Mouse (Mus musculus) bone marrow macrophage, adult 2 months (primary cell): Measurements from ENCODE around the gene Shisa8. TPM values are rescaled to one million over a fixed set of nuclear protein-coding genes. Genes with fewer than 3 reads are reported as not detected.
"Not testable (repeated sequence)": the region's sequence is repeated elsewhere in the genome, so short reads cannot be mapped to it uniquely, and the experiment has no call there.

Experiments
- H3K27ac ChIP-seq: 2 replicates; pipeline ENCODE4 v1.5.1; 2012; ENCODE audit warnings: low read depth, low read length; ENCODE audit not compliant: insufficient read depth
- H3K4me1 ChIP-seq: 2 replicates; pipeline ENCODE4 v1.6.1; 2012; ENCODE audit warnings: low read length; ENCODE audit not compliant: control insufficient read depth, insufficient read depth
- H3K4me3 ChIP-seq: 2 replicates; pipeline ENCODE4 v1.5.1; 2012; ENCODE audit warnings: mild to moderate bottlenecking, low read length, moderate library complexity; ENCODE audit not compliant: insufficient read depth
- CTCF ChIP-seq: IDR thresholded peaks from 2 replicates; pipeline ENCODE4 v1.5.1; 2012; ENCODE audit warnings: low read depth, mild to moderate bottlenecking, low read length, moderate library complexity
- POLR2A ChIP-seq: IDR thresholded peaks from 2 replicates; pipeline ENCODE4 v1.6.1; 2012; ENCODE audit warnings: mild to moderate bottlenecking, low read depth, low read length, borderline replicate concordance
- polyA plus RNA-seq: library from polyadenylated mRNA; stranded (reverse); fragments of >200 nt; gene quantifications from 2 replicates; pipeline ENCODE4 v1.2.4, GENCODE M21; 2012; ENCODE audit not compliant: missing spikeins, insufficient read depth, insufficient read length

Gene Shisa8
- not detected in 2 replicates for polyA plus RNA-seq

DNA sequence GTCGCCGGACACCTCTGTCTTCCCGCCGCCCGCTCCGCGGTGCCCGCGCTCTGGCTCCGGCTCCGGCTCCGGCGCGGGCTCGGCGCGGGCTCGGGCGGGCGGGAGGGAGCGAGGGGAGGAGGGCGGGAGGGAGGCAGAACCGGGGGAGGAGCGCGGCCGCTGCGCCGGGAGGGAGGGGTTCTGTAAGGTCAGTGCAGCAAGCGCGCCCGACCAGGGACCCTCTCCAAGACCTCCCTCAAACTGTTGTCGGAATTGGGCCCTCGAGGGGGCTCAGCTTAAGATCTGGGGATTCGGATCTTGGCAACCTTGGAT is at the start of gene Shisa8:
Shisa8 (minus strand) TSS at position 64 of the 312 bp plus-strand sequence.
- H3K4me3 ChIP-seq, result peak within 1 kb of the TSS; percentile 26
- H3K27ac ChIP-seq, result no peak within 1 kb of the TSS

DNA sequence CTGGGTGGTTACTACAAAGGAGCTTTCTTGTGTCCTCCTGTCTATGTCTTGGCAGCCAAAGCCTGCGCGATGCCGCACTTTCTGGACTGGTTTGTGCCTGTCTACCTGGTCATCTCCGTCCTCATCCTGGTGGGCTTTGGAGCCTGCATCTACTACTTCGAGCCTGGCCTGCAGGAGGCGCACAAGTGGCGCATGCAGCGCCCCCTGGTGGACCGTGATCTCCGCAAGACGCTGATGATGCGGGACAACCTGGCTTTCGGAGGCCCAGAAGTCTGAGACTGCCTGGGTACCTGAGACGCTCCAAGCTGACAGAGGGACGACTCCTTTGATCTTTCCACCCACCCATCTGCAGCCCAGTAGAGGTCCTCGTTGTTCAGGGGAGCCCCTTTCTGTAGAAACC is 46.9 kb upstream of the Shisa8 start:
- TF ChIP-seq POLR2A (no peak), CTCF (peak; percentile 99)

More for the DNA sequence above, at the start of gene Shisa8:
- TF ChIP-seq CTCF (no peak), POLR2A (no peak)
- H3K4me1 ChIP-seq, result no peaks in the 10 kb centered on the region

DNA sequence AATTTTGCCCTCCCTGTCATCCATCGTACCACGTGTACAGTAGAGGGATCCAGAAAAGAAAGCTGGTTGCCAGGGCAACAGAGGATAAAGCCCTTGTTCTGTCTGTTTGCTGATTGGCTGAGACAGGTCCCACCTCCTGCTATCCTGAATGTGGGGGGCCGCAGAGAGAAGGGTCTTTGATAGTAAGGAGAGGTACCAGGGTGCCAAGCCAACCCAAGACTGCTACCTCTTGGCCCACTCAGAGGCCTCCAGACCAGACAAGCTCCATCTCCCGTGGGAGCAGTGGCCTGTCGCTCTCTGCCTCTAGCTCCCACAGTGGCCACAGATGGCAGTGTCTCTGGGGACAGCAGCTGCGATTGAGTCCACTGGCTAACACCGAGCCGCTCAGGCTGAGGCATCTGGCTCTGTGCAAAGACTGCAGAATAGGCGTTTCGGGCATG is 43.3 kb upstream of the Shisa8 start:
- no peak overlapping the region for H3K4me3 ChIP-seq
- H3K27ac ChIP-seq, result no peak overlapping the region
- TF ChIP-seq POLR2A, result no peak
- TF ChIP-seq CTCF, result no peak
- no peaks in the 10 kb centered on the region for H3K4me1 ChIP-seq

More for the DNA sequence above, 46.9 kb upstream of the Shisa8 start:
- no peak overlapping the region for H3K4me3 ChIP-seq
- H3K4me1 ChIP-seq, result no peaks in the 10 kb centered on the region
- H3K27ac ChIP-seq, result no peak overlapping the region

DNA sequence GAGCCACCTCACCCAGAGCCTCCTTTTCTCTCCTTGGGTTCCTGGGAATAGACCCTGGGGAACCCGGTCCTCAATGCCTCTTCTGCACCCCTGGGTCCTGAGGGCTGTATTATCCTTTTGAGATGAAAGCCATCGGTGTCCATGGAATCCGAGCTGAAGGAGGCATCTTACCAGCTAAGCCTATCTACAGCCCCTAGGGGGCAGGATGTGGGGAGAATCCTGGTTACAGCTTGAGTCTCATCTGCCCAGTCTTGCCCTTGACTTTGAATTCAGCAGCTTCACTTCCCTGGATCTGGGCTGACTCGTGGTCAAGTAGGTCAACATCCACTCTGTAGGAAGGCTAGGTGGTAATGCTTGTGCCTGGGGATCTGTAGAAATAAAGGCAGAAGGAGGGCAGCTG is 42.6 kb upstream of the Shisa8 start:
- H3K4me1 ChIP-seq, result no peaks in the 10 kb centered on the region
- no peak overlapping the region for H3K4me3 ChIP-seq
- no peak for TF ChIP-seq POLR2A
- no peak for TF ChIP-seq CTCF
- H3K27ac ChIP-seq, result no peak overlapping the region

DNA sequence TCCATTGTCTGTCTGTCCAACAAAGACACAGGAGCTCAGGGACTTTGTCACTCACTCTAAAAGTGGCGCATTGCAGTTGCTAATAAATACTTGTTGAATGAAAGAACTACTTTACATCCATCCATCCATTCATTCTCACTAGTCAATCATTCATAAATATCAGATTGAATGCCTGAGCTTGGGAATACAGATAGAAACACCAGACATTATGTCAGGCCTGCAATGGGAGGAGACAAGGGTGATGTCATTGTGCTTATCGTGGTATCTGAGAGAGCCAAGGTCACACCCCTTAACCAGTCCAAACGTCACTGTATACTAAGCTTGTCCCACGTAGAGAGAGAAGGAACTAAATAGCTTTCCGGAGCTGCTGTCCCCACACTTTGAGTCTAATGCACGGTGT is 39.5 kb upstream of the Shisa8 start, which contains the start of gene 1500009C09Rik:
1500009C09Rik (plus strand) TSS at position 301 of the 400 bp plus-strand sequence.
- no peak within 1 kb of the TSS for H3K4me3 ChIP-seq
- H3K4me1 ChIP-seq, result peaks cover 3% of the 10 kb centered on the region; the same call in 1 of the 2 replicates
- no peak for TF ChIP-seq CTCF
- no peak for TF ChIP-seq POLR2A
- no peak within 1 kb of the TSS for H3K27ac ChIP-seq

DNA sequence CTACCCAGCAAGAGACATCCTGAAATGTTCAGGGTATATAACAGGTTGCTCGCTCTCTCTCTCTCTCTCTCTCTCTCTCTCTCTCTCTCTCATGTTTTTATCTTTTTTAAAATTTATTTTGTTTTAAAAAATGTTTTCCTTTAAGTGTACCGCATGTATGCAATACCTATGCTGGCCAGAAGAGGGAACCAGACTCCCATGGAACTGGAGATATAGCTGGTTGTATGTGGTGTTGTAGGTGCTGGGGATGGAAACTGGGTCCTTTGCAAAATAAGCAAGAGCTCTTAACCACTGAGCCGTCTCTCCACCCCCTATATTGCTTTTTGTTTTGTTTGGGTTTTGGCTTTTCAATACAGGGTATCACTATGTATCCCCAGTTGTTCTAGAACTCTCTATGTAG is 39.0 kb upstream of the Shisa8 start:
- Histone ChIP-seq H3K4me3 (no peak overlapping the region), H3K4me1 (peaks cover 6% of the 10 kb centered on the region; the same call in 1 of the 2 replicates), H3K27ac (no peak overlapping the region)
- TF ChIP-seq POLR2A, result no peak
- no peak for TF ChIP-seq CTCF

DNA sequence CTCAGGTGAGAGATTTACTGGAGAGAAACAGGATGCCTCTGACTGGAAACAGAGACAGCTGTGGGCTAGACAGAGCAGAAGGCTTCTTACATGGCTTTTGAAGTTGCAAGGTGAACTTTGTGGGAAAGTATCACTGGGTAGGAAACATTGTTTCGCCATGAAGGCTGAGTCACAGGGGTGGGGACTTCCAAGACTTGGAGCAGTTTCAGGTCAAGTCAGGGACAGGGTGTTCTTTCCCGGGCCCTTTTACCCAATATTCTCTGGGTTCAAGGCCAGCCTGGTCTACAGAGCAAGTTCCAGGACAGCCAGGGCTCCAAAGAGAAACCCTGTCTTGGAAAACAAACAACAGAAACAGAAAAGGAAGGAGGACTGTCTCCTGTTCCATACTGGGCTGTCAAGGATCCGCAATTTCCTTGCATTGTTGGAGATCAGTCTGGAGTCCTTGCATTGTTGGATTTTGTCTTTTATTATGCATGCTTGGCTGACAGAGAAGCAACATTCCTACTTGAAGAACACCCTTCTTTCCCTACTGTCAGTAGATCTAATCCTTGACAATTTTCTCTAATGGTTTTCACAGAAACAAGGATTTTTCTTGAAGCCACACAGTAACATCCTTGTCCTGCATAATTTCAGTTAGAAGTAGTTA is 34.6 kb upstream of the Shisa8 start:
- no peak overlapping the region for H3K4me3 ChIP-seq
- TF ChIP-seq CTCF, result no peak
- TF ChIP-seq POLR2A, result no peak
- H3K4me1 ChIP-seq, result peaks cover 6% of the 10 kb centered on the region; the same call in 1 of the 2 replicates

DNA sequence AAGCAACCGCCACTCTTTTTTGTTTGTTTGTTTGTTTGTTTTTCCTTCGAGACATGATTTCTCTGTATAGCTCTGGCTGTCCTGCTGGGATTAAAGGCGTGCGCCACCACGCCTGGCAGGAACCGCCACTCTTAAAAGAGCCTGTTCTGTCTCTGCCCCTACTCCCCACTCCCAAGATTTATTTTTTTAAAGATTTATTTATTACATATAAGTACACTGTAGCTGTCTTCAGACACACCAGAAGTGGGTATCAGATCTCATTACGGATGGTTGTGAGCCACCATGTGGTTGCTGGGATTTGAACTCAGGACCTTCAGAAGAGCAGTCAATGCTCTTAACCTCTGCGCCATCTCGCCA is 32.2 kb upstream of the Shisa8 start:
- H3K4me3 ChIP-seq, result peak overlapping the region; percentile 88
- not testable (repeated sequence) for H3K4me1 ChIP-seq, H3K27ac ChIP-seq

More for the DNA sequence above, 34.6 kb upstream of the Shisa8 start:
- no peak overlapping the region for H3K27ac ChIP-seq

DNA sequence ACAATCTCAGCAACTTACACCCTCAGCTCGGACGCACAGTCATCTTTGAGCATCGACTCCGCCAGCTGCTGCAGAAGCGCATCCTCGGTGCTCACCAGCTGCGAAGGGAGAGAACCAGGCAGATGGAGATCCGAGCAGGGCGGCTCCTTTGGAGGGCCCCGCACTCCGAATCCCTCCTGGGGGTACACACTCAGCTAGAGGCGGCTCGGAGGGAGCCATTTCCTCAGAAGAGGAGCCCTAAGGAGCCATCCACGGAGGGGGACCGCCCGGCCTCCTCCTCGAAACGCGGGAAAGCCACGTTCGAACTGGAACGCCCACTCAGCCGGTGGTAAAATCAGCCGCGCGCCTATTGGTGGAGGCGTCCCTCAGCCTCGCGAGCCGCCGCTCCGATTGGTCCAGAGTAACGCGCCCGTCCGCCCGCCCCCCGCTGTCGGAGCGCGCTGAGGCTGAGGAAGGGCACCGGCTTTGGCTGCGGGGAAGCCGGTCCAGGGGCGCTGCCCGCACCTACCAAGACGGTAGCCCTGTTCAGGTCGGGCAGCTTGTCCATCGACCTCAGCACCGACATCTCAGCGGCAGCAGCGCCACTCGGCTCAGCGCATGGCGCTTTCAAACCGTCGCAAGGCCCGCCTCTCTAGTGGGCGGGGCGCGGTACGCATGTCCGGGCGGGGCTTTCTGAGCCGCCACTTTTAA is 31.6 kb upstream of the Shisa8 start, which contains the start of gene Cenpm:
Cenpm (minus strand) TSS at position 634 of the 690 bp plus-strand sequence.
- H3K4me3 ChIP-seq, result peak within 1 kb of the TSS; percentile 88
- no peak for TF ChIP-seq POLR2A
- TF ChIP-seq CTCF, result no peak
- no peak within 1 kb of the TSS for H3K27ac ChIP-seq

DNA sequence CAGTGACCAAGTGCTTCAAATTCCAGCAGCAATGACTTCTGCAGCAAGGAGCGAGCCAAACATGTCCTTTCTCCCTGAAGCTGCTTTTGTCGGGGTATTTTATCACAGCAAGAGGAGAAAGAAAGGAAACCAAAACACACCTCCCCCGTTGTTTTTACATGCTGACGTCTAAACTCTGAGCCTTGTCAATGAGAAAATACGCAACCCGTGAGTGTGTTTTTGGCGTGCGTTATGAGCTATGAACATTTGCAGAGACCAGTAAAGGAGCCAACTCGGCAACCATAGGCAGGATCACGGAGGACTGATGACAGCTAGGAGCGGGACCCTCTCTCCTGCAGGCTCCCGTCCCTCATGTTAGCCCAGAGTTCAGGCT is 31.1 kb upstream of the Shisa8 start:
- H3K4me1 ChIP-seq, result peaks cover 6% of the 10 kb centered on the region; the same call in 1 of the 2 replicates
- H3K4me3 ChIP-seq, result peak overlapping the region; percentile 88
- no peak overlapping the region for H3K27ac ChIP-seq
- no peak for TF ChIP-seq POLR2A
- TF ChIP-seq CTCF, result no peak

More for the DNA sequence above, 31.6 kb upstream of the Shisa8 start, which contains the start of gene Cenpm:
- H3K4me1 ChIP-seq, result peaks cover 6% of the 10 kb centered on the region; the same call in 1 of the 2 replicates
